9 mouse cellular contexts compared by ENCODE assay signal in the genomic region with DNA sequence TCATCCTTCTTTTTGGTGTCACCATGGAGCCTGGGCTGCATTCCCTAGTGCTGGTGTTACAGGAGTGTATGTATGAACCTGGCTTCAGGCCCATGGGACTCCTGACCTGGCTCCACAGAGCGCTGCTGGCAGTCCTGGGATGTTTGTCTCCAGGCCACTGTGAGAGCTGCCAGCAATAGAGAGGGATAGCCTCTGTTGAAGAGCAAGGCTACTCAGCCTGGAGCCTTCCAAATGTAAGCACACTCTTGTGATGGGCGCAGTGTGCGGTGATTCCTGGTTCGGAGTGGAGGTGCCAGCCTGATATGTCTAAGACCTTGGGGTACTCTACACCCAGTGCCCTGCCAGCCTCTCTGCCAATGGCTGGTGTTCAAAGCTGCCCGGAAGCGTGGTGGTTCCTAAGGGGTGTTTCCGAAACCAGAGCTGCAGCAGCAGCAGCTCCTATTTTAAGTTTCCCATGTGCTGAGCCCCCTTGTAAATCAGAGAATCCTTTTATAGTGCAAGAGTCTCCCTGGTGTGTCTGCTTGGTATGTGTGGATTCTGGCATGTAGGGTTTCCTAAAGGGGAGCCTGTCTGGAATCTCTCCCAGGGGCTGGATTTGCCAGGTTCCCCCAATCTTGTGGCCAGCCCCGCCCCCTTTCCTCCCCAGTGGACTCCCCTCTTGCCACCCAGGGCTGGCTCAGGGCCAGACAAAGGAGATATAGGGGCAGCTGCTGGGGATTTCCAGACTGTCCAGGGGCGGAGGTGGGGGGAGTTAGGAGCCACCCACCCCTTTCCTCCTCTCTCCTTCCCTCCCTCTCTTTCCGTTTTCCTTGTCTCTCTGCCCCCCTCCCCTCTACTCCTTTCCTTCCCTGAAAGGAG. TPM values are rescaled to one million over a fixed set of nuclear protein-coding genes. Genes with fewer than 3 reads are reported as not detected.
DNase-seq lines count a peak whose midpoint lies in the region; ATAC-seq lines count a peak whose summit lies in the region.
"Had no signal": no experiment of that assay in that cellular context is flagged by ENCODE, and none has a peak within 500 bp of the region (broad histone marks: within the 10 kb centered on the region; RNA-seq: fewer than 3 reads in every experiment).

No protein-coding gene starts in this region.

- no peaks in the 10 kb centered on the region for H3K36me3 ChIP-seq in liver, embryonic 12.5 days
- no peaks in the 10 kb centered on the region for H3K36me3 ChIP-seq in embryonic facial prominence, embryonic 14.5 days (ENCODE audit: control insufficient read depth, insufficient read depth, low read length)
- H3K36me3 ChIP-seq in hindbrain, embryonic 12.5 days: no peaks in the 10 kb centered on the region
- H3K36me3 ChIP-seq in limb, embryonic 15.5 days: no peaks in the 10 kb centered on the region

- H3K9me3 ChIP-seq in liver, embryonic 12.5 days (replicated peaks): no peaks in the 10 kb centered on the region
- no peaks in the 10 kb centered on the region for H3K9me3 ChIP-seq in embryonic facial prominence, embryonic 14.5 days (ENCODE audit: control insufficient read depth, low read length)
- no peaks in the 10 kb centered on the region for H3K9me3 ChIP-seq in hindbrain, embryonic 12.5 days (replicated peaks)
- no peaks in the 10 kb centered on the region for H3K9me3 ChIP-seq in limb, embryonic 15.5 days

- peak; percentile 52 for DNase-seq in liver
- peak; percentile 79 for DNase-seq in embryonic facial prominence, embryonic 14.5 days (ENCODE audit: low spot score)
- DNase-seq in spleen, adult 18-20 months: no peak
- DNase-seq in embryo, embryonic 10 days (ENCODE audit: low spot score): no peak

- H3K4me3 ChIP-seq in liver, embryonic 12.5 days: no peak overlapping the region
- H3K4me3 ChIP-seq in embryonic facial prominence, embryonic 14.5 days (ENCODE audit: low read depth, low read length): no peak overlapping the region
- no peak overlapping the region for H3K4me3 ChIP-seq in hindbrain, embryonic 12.5 days
- H3K4me3 ChIP-seq in limb, embryonic 15.5 days: peak overlapping the region; percentile 12; the same call in 1 of the 2 replicates
- H3K4me3 ChIP-seq: heart, adult 2 months had no signal

- peaks cover 67% of the 10 kb centered on the region for H3K27me3 ChIP-seq in liver, embryonic 12.5 days (replicated peaks)
- no peaks in the 10 kb centered on the region for H3K27me3 ChIP-seq in embryonic facial prominence, embryonic 14.5 days (replicated peaks; ENCODE audit: control insufficient read depth, insufficient read depth, low read length)
- peaks cover 30% of the 10 kb centered on the region for H3K27me3 ChIP-seq in hindbrain, embryonic 12.5 days
- H3K27me3 ChIP-seq in limb, embryonic 15.5 days: 0 out of 2 replicates have a peak, but pooled peaks cover 6% of the 10 kb centered on the region

- H3K4me1 ChIP-seq in liver, embryonic 12.5 days: peaks cover 49% of the 10 kb centered on the region
- H3K4me1 ChIP-seq in embryonic facial prominence, embryonic 14.5 days (ENCODE audit: control insufficient read depth, insufficient read depth, low read length): peaks cover 36% of the 10 kb centered on the region
- peaks cover 46% of the 10 kb centered on the region for H3K4me1 ChIP-seq in hindbrain, embryonic 12.5 days
- peaks cover 55% of the 10 kb centered on the region for H3K4me1 ChIP-seq in limb, embryonic 15.5 days

- H3K4me2 ChIP-seq in liver, embryonic 12.5 days: no peak overlapping the region
- peak overlapping the region; percentile 84 for H3K4me2 ChIP-seq in embryonic facial prominence, embryonic 14.5 days (ENCODE audit: low read depth, low read length)
- H3K4me2 ChIP-seq in hindbrain, embryonic 12.5 days (replicated peaks): peak overlapping the region; percentile 74
- peak overlapping the region; percentile 96 for H3K4me2 ChIP-seq in limb, embryonic 15.5 days

- WGBS in liver, embryonic 12.5 days (ENCODE audit: insufficient replicate concordance): 65% methylated on average over 10 of the region's 10 CpGs
- 50% methylated on average over 10 of the region's 10 CpGs for WGBS in embryonic facial prominence, embryonic 14.5 days
- 61% methylated on average over 10 of the region's 10 CpGs for WGBS in hindbrain, embryonic 12.5 days
- 43% methylated on average over 10 of the region's 10 CpGs for WGBS in limb, embryonic 15.5 days

- H3K27ac ChIP-seq in liver, embryonic 12.5 days: no peak overlapping the region
- H3K27ac ChIP-seq in embryonic facial prominence, embryonic 14.5 days (replicated peaks; ENCODE audit: low read depth, low read length): peak overlapping the region; percentile 46; the same call in 1 of the 2 replicates
- peak overlapping the region; percentile 30 for H3K27ac ChIP-seq in hindbrain, embryonic 12.5 days
- H3K27ac ChIP-seq in limb, embryonic 15.5 days: peak overlapping the region; percentile 72
- H3K27ac ChIP-seq: heart, adult 2 months had no signal

- ATAC-seq in liver, embryonic 12.5 days: no peak
- ATAC-seq in embryonic facial prominence, embryonic 14.5 days (ENCODE audit: low read depth): 0 out of 2 replicates have a peak, but pooled peaks have one; percentile 3
- no peak for ATAC-seq in hindbrain, embryonic 12.5 days (ENCODE audit: low FRiP score)
- ATAC-seq in limb, embryonic 15.5 days (ENCODE audit: insufficient number of reproducible peaks, low FRiP score, low TSS enrichment, low read depth): peak; percentile 46; the same call in 1 of the 2 replicates
- no peak for ATAC-seq in megakaryocyte, adult 5-6 weeks (ENCODE audit: poor library complexity, severe bottlenecking)

- no peak overlapping the region for H3K9ac ChIP-seq in liver, embryonic 12.5 days
- H3K9ac ChIP-seq in embryonic facial prominence, embryonic 14.5 days (ENCODE audit: low read depth, low read length): 0 out of 2 replicates have a peak overlapping the region, but pooled peaks have one; percentile 17
- H3K9ac ChIP-seq in hindbrain, embryonic 12.5 days: no peak overlapping the region
- H3K9ac ChIP-seq in limb, embryonic 15.5 days: no peak overlapping the region

RNA-seq across cellular contexts. Expression of a gene that starts 9.0 kb away (rescaled TPM):
- polyA plus RNA-seq in liver, embryonic 12.5 days (2016; fragmentation: Nextera tagmentation; extraction: Ambion mirVana): 17.3 and 19.7 TPM in 2 replicates
- polyA plus RNA-seq in embryonic facial prominence, embryonic 14.5 days (2014; fragmentation: Nextera tagmentation; extraction: Ambion mirVana): 8.9 and 9.5 TPM in 2 replicates
- 9.3 and 10.0 TPM in 2 replicates for polyA plus RNA-seq in hindbrain, embryonic 12.5 days (2016; fragmentation: Nextera tagmentation; extraction: Ambion mirVana)
- polyA plus RNA-seq in limb, embryonic 15.5 days (2015; fragmentation: Nextera tagmentation; extraction: Ambion mirVana): 7.8 and 8.4 TPM in 2 replicates
- 7.7 and 9.8 TPM in 2 replicates for total RNA-seq in megakaryocyte, adult 5-6 weeks (2015)
- 5.8 and 9.4 TPM in 2 replicates for total RNA-seq in megakaryocyte, adult 5-6 weeks (2017)

RNA-seq across cellular contexts. Expression of a gene that starts 44.0 kb away (rescaled TPM):
- 1.9 and 2.1 TPM in 2 replicates for polyA plus RNA-seq in liver, embryonic 12.5 days (2016; fragmentation: Nextera tagmentation; extraction: Ambion mirVana)
- polyA plus RNA-seq in embryonic facial prominence, embryonic 14.5 days (2014; fragmentation: Nextera tagmentation; extraction: Ambion mirVana): 3.0 and 3.1 TPM in 2 replicates
- 7.0 and 9.1 TPM in 2 replicates for polyA plus RNA-seq in hindbrain, embryonic 12.5 days (2016; fragmentation: Nextera tagmentation; extraction: Ambion mirVana)
- 3.4 and 4.4 TPM in 2 replicates for polyA plus RNA-seq in limb, embryonic 15.5 days (2015; fragmentation: Nextera tagmentation; extraction: Ambion mirVana)
- total RNA-seq in megakaryocyte, adult 5-6 weeks (2015): 4.0 and 4.4 TPM in 2 replicates
- total RNA-seq in megakaryocyte, adult 5-6 weeks (2017): 7.6 and 8.5 TPM in 2 replicates

RNA-seq across cellular contexts. Expression of a gene that starts 54.4 kb away (rescaled TPM):
- 0.02 TPM in 1 of 2 replicates, not detected in the other for polyA plus RNA-seq in liver, embryonic 12.5 days (2016; fragmentation: Nextera tagmentation; extraction: Ambion mirVana)
- polyA plus RNA-seq in embryonic facial prominence, embryonic 14.5 days (2014; fragmentation: Nextera tagmentation; extraction: Ambion mirVana): 0.08 and 0.15 TPM in 2 replicates
- polyA plus RNA-seq in hindbrain, embryonic 12.5 days (2016; fragmentation: Nextera tagmentation; extraction: Ambion mirVana): 0.17 and 0.22 TPM in 2 replicates
- polyA plus RNA-seq in limb, embryonic 15.5 days (2015; fragmentation: Nextera tagmentation; extraction: Ambion mirVana): 0.09 and 0.10 TPM in 2 replicates
- total RNA-seq in megakaryocyte, adult 5-6 weeks (2015): not detected in 2 replicates
- under 0.01 TPM in 1 of 2 replicates, not detected in the other for total RNA-seq in megakaryocyte, adult 5-6 weeks (2017)
- polyA plus RNA-seq: heart, adult 2 months had no signal

Comparison
In these comparisons a context has a peak if more than half of its experiments do, and no peak if none do; other contexts are left out.
1. DNase-seq: peak in liver (single experiment) and embryonic facial prominence, embryonic 14.5 days (single experiment); none in spleen, adult 18-20 months (0 of 2) and embryo, embryonic 10 days (single experiment).
2. ATAC-seq: peak in embryonic facial prominence, embryonic 14.5 days (single experiment) and limb, embryonic 15.5 days (single experiment); none in liver, embryonic 12.5 days (single experiment), hindbrain, embryonic 12.5 days (single experiment) and megakaryocyte, adult 5-6 weeks (single experiment).